Mouse (Mus musculus): ENCODE measurements around the gene Exosc1.

Gene Exosc1

GRCm38 (mm10) chr19:41913774-41914591, 19.2 kb downstream of the Exosc1 start:
- no peak for DNase-seq (ENCODE audit: low read depth)

DNA sequence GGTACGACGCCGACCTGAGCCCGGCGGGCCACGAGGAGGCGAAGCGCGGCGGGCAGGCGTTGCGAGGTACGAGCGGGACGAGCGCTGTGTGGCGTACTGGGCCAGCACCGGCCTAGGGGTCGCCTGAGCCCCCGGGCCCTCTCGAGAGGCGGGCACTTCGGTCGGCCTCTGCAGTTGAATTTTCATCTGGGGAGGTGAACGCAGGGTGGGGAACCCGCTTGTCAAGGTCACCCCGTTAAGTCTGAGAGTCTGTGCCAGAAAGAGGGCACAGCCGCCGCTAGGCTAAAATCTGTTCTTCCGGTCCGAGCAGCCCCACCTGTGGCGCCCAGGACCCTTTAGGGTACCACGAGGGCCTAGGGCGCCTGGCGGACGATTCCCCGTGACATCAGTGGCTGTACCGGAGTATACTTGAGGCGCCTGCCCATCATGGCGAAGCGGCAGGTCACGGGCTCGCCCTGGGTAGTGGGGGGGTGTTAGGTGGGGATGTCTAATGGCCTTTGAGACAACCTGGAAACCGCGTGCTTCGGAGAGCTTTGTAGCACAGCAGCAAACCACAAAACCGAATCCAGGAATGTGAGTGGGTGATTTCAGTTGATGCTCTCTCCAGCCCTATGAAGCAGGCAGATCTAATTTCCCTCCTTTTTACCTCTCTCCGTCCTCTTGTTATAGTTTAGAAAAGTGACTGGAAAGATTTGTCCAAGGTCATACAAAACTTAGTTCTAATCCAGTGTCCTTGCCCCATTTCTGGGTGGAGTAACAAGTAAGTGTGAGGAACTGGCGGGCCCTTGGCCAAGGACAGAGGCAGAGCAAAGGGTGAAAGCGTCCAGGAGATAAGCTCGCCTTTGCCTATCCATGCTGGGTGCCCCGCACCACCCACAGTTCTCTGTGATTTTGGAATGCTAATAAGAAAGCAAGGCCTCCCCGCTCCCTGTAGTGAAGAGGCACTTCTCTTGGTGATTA, 20.8 kb downstream of the Exosc1 start:
- DNase-seq (ENCODE audit: low read depth): peak; percentile 57

DNA sequence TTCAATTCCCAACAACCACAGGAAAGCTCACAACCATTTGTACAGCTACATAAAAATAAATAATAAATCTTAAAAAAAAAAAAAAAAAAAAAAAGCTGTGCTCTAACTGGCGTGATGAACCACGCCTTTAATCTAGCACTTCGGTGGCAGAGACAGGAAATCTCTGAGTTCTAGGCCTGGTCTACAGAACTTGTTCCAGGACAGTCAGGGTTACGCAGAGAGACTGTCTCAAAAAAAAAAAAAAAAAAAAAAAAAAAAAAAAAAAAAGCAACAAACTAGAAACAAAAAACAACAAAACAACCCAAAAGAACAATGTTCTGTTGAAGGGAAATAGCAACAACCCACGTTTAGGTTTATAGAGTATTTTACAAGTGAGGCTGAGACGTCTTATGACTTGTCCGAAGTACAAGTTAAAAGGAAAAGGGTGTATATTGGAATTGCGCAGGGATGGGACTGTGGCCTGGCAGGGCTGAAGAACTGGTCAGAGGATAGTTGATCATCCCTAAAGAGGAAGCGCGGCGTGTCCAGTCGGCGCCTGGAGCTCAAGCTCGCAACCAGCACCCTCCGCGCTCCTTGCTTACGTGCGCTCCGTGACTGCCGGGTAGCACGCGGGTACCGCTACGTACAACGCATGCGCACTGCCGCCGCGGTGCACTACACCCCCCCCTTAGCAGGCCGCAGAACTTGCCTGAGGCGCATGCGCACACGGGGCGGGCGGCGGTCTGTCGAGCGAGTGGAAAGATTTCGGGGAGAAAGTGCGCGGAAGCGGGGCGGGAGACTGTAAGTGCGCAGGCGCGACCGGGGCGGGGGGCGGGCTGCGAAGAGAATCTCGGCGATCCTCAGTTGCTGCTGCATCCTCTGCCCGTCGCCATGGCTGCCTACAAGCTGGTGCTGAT, 21.8 kb downstream of the Exosc1 start, which contains the start of gene Pgam1:
TSS of gene Pgam1 (plus strand) at position 746 of the 896 bp plus-strand sequence.
- peak; percentile 100 for DNase-seq (ENCODE audit: low read depth)

GRCm38 (mm10) chr19:41910396-41910795, 22.8 kb downstream of the Exosc1 start:
- DNase-seq (ENCODE audit: low read depth): no peak

DNA sequence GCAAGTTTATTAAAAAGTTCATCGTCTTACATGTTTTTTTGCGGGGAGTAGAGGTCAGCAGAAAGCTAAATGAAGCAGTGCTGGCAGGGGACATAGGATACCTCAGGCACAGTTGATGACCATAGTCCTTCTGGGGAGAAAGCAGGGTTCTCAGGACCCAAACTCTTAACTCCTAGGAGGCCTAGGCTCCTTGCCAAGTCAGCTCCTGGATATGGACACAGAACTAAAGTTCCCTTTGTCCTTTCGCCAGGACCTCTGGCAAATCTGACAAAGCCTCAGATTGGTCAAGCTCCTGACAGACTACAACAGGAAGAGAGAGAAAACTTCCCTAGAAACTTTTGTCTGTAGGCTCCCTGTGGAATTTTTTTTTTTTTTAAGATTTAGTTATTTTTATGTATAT, 24.5 kb downstream of the Exosc1 start:
- no peak for DNase-seq (ENCODE audit: low read depth)

- DNase-seq (ENCODE audit: low read depth): no peak
These were observed 26.0 kb downstream of the Exosc1 start for GRCm38 (mm10) chr19:41907079-41907760.

GRCm38 (mm10) chr19:41906311-41907078, 26.7 kb downstream of the Exosc1 start:
- no peak for DNase-seq (ENCODE audit: low read depth)

DNA sequence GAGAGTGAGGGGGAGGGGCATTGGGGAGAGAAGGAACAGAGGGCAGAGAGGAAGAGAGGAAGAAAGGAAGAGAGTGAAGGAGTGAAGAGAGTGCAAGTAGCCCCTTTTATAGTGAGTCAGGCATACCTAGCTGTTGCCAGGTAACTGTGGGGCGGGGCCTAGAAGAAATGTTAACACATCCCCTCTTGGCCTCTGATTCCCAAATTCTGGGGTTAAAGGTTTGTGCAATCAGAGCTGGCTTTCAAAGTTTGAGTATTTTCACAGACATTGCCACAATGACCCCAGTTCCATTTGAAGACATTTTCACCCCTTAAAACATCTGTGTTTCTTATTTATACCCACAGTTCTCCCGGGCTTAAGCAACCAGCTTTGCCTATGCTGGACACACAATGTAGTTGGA, 28.0 kb downstream of the Exosc1 start:
- no peak for DNase-seq (ENCODE audit: low read depth)

- no peak for DNase-seq (ENCODE audit: low read depth)
These were observed 30.2 kb downstream of the Exosc1 start for GRCm38 (mm10) chr19:41902848-41903593.

- DNase-seq (ENCODE audit: low read depth): no peak
These were observed 31.5 kb downstream of the Exosc1 start for GRCm38 (mm10) chr19:41901696-41902095.

GRCm38 (mm10) chr19:41900495-41901090, 32.6 kb downstream of the Exosc1 start:
- peak; percentile 40 for DNase-seq (ENCODE audit: low read depth)

GRCm38 (mm10) chr19:41898860-41899259, 34.4 kb downstream of the Exosc1 start:
- peak; percentile 79 for DNase-seq (ENCODE audit: low read depth)

DNA sequence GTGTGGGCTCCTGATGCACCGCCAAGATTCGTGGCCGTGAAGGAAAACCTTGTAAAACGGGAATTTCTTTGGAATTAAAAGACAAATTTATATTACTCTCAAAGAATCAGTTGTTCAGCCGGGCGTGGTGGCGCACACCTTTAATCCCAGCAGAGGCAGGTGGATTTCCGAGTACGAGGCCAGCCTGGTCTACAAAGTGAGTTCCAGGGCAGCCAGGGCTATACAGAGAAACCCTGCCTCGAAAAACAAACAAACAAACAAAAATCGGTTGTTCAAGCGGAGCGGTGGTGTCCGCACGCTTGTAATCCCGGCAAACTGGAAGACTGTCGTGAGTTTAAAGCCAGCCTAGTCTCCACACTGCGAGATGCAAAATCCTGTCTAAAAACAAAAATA, 36.9 kb downstream of the Exosc1 start:
- DNase-seq (ENCODE audit: low read depth): no peak

DNA sequence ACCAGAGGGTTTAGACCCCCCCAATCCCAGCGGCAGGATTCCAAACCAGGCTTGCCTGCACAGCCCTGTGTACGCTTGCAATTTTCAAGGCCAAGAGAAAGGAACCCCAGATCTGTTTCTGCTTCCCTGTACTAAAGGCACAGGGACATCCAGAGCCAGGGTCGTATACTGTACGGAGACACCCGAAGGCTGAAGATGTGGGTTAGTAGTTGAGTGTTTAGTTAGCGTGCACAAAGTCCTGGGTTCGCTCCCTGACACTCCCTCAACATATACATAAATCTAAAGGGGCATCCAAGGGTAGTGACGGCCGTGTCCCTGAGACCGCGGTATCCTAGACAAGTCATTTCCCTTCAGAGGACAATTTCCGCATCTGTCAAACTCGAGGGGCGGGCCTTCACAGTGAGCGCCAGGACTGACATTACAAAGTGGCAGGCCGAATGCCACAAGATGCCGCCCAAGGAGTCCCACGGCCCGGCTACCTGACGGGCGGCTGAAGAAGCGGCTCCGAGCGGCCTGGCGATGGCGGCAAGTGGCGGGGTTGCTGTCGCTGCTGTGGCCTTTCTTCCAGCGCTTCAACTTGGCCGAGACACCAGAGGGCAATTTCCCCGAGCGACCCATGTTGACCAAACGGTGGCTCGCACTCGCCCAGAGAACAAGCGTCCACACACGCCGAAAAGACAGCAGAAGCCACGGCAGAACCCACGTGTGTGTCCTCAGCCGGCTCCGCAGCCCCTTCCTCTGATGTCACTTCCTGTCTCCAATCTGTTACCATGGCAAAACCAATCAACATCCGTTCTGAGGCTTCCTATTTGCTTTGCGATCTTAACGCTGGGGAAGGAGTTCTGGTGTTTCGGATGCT, 37.5 kb downstream of the Exosc1 start, which contains the start of gene Rrp12:
TSS of gene Rrp12 (minus strand) at position 714 of the 859 bp plus-strand sequence.
- DNase-seq (ENCODE audit: low read depth): peak; percentile 97

DNA sequence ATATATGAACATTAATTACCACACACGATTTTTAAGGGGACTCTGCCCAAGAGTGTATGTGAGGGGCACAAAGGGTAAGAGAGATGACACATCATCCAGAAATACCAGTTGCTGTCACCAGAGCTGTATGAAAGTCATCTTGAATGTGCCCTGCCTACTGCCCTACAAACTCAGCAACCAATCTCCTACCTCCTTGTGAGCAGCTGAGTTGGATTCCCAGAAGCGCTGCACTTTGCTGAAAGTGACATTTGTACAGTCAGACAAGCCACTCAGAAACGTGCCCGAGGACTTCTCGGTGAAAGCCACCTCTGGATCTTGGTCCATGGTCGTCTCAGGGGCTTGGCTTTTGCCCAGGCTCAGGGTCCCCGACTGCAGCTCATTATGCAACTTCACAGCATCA, 38.3 kb downstream of the Exosc1 start:
- DNase-seq (ENCODE audit: low read depth): peak; percentile 56

DNA sequence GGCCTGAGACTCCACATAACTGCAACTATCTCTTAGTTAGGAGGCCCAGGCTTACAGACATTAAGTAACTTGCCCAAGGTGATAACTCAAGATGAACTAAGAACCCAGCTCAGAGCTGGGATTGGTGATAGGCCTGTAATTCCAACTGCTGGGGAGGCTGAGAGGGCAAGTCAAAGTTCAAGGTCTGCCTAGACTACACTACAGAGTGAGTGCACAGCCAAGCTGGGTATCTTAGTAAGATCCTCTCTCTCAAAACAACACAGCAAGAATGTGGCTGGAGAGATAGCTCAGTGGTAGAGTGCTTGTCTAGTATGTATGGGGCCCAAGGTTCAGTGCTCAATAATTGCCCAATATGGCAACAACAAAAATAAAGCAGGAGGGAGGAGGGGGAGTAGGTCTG, 45.0 kb downstream of the Exosc1 start:
- no peak for DNase-seq (ENCODE audit: low read depth)

GRCm38 (mm10) chr19:41883882-41884281, 49.3 kb downstream of the Exosc1 start:
- no peak for DNase-seq (ENCODE audit: low read depth)

DNA sequence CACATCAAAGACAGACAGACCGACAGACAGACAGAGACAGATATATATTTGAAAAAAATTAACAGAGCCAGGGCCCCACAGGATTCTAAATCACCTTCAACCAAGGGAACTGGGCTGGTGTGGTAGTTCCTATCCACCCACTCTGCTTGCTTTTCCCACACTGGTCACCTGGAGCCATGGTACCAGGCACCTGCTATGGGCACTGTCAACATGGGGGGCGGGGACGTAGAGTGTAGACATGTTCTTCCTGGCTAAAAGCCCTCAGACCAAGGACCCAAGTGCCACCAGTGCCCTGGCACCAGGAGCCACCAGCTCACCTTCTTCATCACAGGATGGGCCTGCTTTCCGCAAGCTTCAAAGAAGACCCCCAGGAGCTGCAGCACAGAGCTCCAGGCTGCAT, 51.4 kb downstream of the Exosc1 start:
- DNase-seq (ENCODE audit: low read depth): no peak

Measured in induced T-regulatory cell, adult 2 months (primary cell).